Mouse (Mus musculus) B cell, adult 2 months (primary cell): ENCODE measurements around the gene Haus7.

Experiments used
- DNase-seq, 2 experiments: peaks; one replicate each; pipeline ENCODE4 v3.0.0; 2022

Haus7 gene

GRCm38 (mm10) chrX:73458877-73459392, at the start of gene Haus7:
Haus7 (minus strand) TSS chrX:73459044.
- DNase-seq: peak; percentile 86 to 91

DNA sequence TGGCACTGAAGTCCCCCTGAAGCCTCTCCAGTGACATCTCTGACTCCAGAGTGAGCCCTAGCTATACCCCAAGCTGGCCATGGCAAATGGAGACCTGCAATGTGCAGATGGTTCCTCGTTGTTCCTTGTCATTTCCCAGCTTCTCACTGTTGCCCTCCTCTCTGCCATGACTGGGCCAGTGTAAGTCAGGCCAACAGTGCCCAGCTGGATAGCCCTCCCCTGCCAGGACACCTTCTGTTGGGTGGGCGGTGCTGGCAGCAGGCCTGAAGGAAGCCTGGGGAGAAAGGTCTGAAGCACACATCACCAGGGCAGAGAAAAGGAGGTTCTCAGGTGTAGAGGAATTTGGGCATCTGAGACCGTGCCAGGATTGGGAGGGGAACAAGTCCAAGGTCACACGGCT, 47.7 kb upstream of the Haus7 start:
- no peak for DNase-seq

DNA sequence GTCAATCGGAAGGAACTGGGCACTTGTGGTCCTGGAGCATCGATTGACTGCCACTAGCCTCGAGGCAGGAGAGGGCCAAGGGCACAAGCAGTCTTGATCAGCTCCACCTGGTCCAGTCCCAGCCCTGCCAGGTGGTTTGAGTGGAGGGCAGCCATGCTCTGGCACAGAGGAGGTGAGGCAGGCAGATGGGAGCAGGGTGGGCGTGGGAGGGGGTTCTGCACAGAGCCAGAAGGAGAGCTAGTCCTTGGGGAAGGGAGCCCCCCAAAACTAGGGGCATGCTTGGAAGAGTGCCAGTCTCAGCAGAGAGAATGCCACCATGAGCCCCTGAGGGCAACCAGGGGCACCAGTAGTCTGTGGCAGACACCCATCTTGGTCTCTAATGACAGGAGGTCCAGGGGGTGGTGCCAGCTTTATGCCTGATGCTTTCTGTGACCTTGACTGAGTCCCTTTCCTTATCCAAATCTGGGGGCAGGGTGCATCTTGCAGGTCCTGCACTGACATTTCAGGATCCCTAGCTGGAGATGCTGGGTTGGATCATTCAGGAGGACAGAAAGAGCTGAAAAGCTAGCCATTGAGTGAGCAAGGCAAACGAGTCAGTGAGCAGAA, 46.4 kb upstream of the Haus7 start:
- no peak for DNase-seq

- DNase-seq: no peak
These were observed 37.9 kb upstream of the Haus7 start for GRCm38 (mm10) chrX:73496746-73497145.

- DNase-seq: peak; percentile 61 to 69
These were observed 34.7 kb upstream of the Haus7 start for GRCm38 (mm10) chrX:73493567-73493966.

GRCm38 (mm10) chrX:73490804-73491203, 32.0 kb upstream of the Haus7 start:
- DNase-seq: no peak

GRCm38 (mm10) chrX:73490186-73490585, 31.3 kb upstream of the Haus7 start:
- no peak for DNase-seq

- no peak for DNase-seq
These were observed 28.1 kb upstream of the Haus7 start for GRCm38 (mm10) chrX:73486920-73487319.

GRCm38 (mm10) chrX:73484870-73485269, 26.0 kb upstream of the Haus7 start:
- DNase-seq: no peak

GRCm38 (mm10) chrX:73484076-73484475, 25.2 kb upstream of the Haus7 start:
- no peak for DNase-seq

GRCm38 (mm10) chrX:73483484-73483810, 24.6 kb upstream of the Haus7 start, which contains the start of gene Bgn:
Bgn (plus strand) TSS chrX:73483602.
- DNase-seq: no peak

- no peak for DNase-seq
These were observed 24.0 kb upstream of the Haus7 start for GRCm38 (mm10) chrX:73482643-73483483.

- DNase-seq: no peak
These were observed 21.5 kb upstream of the Haus7 start for GRCm38 (mm10) chrX:73480334-73480733.

DNA sequence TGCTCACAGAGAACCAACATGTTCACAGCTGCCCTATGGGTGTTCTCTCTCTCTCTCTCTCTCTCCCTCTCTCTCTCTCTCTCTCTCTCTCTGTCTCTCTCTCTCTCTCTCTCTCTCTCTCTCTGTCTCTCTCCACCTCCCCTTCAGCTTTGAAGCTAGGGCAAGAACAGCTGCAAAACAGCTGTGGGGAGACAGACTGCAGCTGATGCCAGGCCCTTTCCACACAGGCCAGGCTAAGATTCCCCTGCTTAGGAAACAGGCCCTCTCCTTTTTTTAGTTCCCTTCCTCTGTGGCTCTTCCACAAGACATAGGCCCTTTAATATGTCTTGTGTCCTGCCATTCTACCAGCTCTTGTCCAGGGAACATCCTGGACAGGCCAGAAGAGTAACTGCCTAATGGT, 20.8 kb upstream of the Haus7 start:
- DNase-seq: no peak

DNA sequence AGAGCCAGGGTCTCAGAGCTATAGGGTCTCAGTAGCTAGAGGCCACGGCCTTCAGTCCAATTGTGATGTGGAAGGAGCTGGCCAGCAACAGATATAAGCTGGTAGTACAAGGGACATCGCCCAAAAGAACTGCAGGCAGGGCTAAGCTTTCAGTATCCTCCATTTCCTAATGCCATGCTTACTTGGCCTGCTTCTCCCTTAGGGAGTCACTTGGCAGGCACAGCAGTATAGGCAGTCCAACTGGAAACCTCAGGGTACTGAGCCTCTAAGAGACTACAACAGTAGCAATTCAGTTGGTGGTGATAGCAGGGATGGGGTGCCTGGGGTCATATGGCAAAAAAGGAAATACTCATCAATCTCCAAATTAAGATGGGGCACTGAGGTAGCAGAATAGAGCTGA, 18.7 kb upstream of the Haus7 start:
- DNase-seq: no peak

- DNase-seq: no peak
These were observed 17.8 kb upstream of the Haus7 start for GRCm38 (mm10) chrX:73476621-73477020.

DNA sequence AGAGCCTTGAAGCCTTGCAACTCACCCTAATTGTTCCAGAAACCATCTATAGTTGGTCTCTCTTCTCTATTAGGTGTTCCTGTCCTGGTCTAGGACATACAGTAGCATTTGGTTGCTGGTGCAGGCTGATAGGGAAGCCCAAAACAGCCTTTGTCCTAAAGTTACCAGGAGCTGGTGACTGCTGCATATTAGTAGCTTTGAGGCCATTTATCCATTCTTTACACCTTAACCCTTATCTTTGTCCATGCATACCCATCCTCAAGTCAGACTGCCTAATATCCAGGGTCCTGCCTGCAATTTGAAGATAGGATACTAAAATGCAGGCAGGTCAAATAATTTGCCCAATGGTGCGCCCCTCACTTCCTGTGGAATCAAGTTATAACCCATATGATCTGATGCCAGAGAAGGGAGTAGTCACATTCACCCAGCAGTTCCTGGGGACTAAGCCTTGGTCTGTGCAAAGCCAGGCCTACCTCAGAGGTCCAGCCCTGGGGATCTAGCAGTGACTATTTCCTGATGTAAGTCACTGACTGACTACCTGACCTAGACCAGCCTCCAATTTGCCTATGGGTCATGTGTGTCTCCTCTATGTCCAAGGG, 16.9 kb upstream of the Haus7 start:
- no peak for DNase-seq

DNA sequence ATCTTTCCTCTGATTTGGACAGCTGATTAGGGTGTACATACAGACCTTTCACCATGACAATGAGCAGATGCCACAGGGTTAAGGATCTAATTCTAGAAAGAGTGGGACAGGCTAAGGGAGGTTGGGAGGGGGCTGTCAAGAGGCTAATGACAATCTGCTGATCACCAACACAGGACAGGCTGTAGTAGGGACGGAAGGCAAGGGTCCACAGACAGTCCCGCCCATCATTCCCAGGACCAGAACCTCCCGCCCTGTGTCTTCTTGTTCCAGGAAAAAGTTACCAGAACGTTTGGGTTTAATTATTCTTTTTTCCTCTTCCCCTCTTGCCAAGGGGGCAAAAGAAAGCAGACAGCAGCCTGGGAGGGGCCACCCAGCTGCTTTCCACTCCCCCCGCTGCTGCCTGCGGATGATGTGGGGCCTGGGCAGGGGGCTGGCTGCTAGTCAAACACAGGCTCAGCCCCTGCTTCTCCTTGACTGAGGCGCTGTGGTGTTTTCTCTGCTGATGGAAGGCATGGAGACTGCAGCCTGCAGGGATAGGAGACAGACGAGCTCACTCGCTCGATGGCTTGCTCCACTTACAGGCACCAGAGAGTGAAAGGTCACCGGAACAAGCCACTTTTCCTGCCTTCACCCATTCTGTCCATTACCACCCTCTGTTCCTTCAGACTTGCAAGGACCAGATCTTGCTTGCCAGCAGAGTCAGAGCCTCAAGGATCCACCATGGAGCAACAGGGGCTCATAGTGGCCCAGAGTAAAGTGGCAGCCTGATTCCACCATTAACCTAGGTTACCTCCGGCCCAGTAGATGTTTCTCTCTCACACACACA, 15.7 kb upstream of the Haus7 start:
- DNase-seq: no peak

DNA sequence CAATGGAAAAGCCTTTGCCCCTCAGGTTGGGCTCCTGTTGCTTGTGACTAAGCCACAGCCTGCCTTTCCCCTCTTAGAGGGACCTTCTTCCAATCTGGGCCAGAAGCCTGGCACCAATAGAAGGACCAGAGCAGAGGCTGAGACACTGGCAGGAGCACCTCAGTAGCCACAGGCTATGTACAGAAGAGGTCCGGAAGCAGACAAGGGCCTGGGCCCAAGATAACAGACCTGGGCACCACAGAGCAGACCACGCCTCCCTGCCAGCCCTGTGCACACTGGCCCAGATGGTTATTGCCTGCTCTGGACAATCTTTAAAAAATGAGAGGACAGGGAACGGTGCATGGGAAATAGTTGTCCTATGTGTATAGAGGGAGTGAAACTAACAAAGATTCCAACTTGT, 12.9 kb upstream of the Haus7 start:
- DNase-seq: no peak

DNA sequence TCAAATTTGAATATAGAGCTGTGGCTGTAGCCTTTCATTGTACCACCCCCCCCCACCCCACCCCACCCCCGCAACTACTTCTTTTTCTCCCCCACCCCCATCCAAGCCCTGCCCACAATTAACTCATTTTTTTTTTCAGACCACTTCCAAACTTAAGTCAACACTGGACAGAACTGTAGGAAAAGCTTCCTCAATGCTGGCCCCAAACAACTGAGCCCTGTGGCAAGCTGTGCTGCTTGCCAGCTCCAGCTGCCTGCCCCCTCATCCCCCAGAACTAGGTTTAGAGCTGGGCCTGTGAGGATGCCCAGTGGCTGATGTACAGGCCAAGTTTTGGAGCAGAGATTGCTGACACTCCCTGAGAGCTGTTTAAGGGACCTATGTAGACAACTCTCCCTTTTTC, 9.9 kb upstream of the Haus7 start:
- DNase-seq: no peak

- DNase-seq: no peak
These were observed 9.5 kb upstream of the Haus7 start for GRCm38 (mm10) chrX:73468330-73468729.

DNA sequence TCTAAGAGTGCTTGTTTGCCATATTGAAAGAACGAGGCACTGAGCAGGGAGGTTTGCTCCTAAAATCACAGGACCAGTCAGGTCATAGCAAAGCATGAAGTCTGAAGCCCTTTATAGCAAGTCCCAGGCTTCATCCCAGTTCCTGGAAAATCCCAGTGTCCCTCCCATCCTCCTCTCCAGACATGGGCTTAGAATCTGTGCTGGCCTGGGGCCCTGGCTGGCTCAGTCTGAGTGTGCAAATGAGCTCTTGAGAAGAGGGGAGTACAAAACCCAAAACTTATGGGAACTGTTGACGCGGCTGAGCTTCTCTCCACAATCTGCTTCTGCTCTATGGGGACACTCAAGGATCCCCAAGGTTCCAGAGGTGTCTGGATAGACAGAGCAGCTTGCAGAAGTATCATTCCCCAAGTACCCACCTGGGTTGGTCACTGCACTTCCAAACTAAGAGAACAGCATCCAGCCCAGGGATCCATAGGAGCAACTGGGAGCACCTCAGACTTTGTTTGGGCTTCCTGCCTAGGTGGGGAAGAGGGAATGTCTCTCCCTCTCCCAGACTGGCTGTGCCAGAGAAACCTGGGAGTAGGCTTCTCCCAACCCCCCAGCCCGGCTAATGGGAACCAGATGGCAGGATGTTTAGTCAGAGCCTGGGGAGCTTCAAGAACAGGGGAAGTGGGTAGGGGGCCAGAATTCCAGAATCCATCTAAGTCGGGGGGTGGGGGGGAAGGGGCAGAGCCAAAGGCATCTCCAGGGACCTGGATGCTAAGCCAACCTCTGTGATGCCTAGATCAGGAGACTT, 8.8 kb upstream of the Haus7 start:
- no peak for DNase-seq
